Mouse (Mus musculus) thymus, adult 18-20 months (tissue): ENCODE results near the gene Lyrm2.
A peak's percentile ranks its signal among the peaks of the same experiment; 100 is the strongest.

ENCODE experiments used
- DNase-seq, 2 experiments: peaks; one replicate each; pipeline ENCODE4 v3.0.0; 2022; ENCODE audit warnings: mixed read lengths in 2 of 2

The Lyrm2 gene

GRCm38 (mm10) chr4:32799966-32800576 is at the start of gene Lyrm2:
TSS of gene Lyrm2 (plus strand) at chr4:32800253.
- peak; percentile 72 to 76 for DNase-seq

- DNase-seq: no peak
Observed at GRCm38 (mm10) chr4:32750711-32751110, 49.3 kb upstream of the Lyrm2 start.

GRCm38 (mm10) chr4:32757430-32757829 is 42.6 kb upstream of the Lyrm2 start:
- no peak for DNase-seq

- no peak for DNase-seq
Observed at GRCm38 (mm10) chr4:32767471-32767870, 32.6 kb upstream of the Lyrm2 start.

GRCm38 (mm10) chr4:32768046-32768445 is 32.0 kb upstream of the Lyrm2 start:
- peak; percentile 33 to 68 for DNase-seq

GRCm38 (mm10) chr4:32770284-32770810 is 29.7 kb upstream of the Lyrm2 start:
- no peak for DNase-seq

- DNase-seq: no peak
Observed at GRCm38 (mm10) chr4:32779996-32780395, 20.1 kb upstream of the Lyrm2 start.

GRCm38 (mm10) chr4:32787110-32787509 is 12.9 kb upstream of the Lyrm2 start:
- no peak for DNase-seq

- DNase-seq: no peak
Observed at GRCm38 (mm10) chr4:32789020-32789419, 11.0 kb upstream of the Lyrm2 start.

- DNase-seq: no peak
Observed at GRCm38 (mm10) chr4:32798976-32799375, 1.1 kb upstream of the Lyrm2 start.

GRCm38 (mm10) chr4:32800577-32801170 is 621 bp downstream of the Lyrm2 start:
- no peak for DNase-seq

- DNase-seq: no peak
Observed at GRCm38 (mm10) chr4:32817478-32817877, 17.4 kb downstream of the Lyrm2 start.

GRCm38 (mm10) chr4:32820676-32821075 is 20.6 kb downstream of the Lyrm2 start:
- no peak for DNase-seq

- no peak for DNase-seq
Observed at GRCm38 (mm10) chr4:32824254-32824653, 24.2 kb downstream of the Lyrm2 start.

GRCm38 (mm10) chr4:32826925-32827324 is 26.9 kb downstream of the Lyrm2 start:
- no peak for DNase-seq

- DNase-seq: no peak
Observed at GRCm38 (mm10) chr4:32828385-32829077, 28.5 kb downstream of the Lyrm2 start.

- no peak for DNase-seq
Observed at GRCm38 (mm10) chr4:32829316-32829715, 29.3 kb downstream of the Lyrm2 start.

- DNase-seq: no peak
Observed at GRCm38 (mm10) chr4:32833494-32834282, 33.6 kb downstream of the Lyrm2 start.

GRCm38 (mm10) chr4:32834541-32834940 is 34.5 kb downstream of the Lyrm2 start:
- DNase-seq: no peak

- no peak for DNase-seq
Observed at GRCm38 (mm10) chr4:32836071-32836470, 36.0 kb downstream of the Lyrm2 start.

- no peak for DNase-seq
Observed at GRCm38 (mm10) chr4:32838401-32838800, 38.3 kb downstream of the Lyrm2 start.
